7 mouse cellular contexts compared by ENCODE assay signal in genomic region chr14:27044221-27044966, GRCm38 (mm10). TPM values are rescaled to one million over a fixed set of nuclear protein-coding genes. Genes with fewer than 3 reads are reported as not detected.
DNase-seq lines count a peak whose midpoint lies in the region; ATAC-seq and TF ChIP-seq lines count a peak whose summit lies in the region.

No protein-coding gene starts in this region.

- WGBS in thymus, adult 2 months, result 11% methylated on average over 11 of the region's 11 CpGs
- 5% methylated on average over 11 of the region's 11 CpGs for WGBS in intestine, embryonic 16.5 days

- H3K9ac ChIP-seq in intestine, embryonic 16.5 days (ENCODE audit: low read depth, low read length), result no peak overlapping the region

- ATAC-seq in intestine, embryonic 16.5 days, result peak; percentile 67

- no peak for TF ChIP-seq POLR2A in thymus, adult 2 months (IDR thresholded peaks at IDR 0.05; ENCODE audit: control insufficient read depth, extremely low read depth, insufficient read depth, low read length, poor library complexity)

- H3K4me1 ChIP-seq in thymus, adult 2 months (replicated peaks; ENCODE audit: control insufficient read depth, insufficient read depth, low read length), result peaks cover 18% of the 10 kb centered on the region
- H3K4me1 ChIP-seq in intestine, embryonic 16.5 days (ENCODE audit: control insufficient read depth, insufficient read depth, low read length), result peaks cover 28% of the 10 kb centered on the region

- H3K4me3 ChIP-seq in thymus, adult 2 months (ENCODE audit: control insufficient read depth, insufficient read depth, low read length), result no peak overlapping the region
- no peak overlapping the region for H3K4me3 ChIP-seq in intestine, embryonic 16.5 days (ENCODE audit: low read length)

- H3K36me3 ChIP-seq in thymus, adult 2 months (ENCODE audit: control insufficient read depth, insufficient read depth, low read length), result no peaks in the 10 kb centered on the region
- H3K36me3 ChIP-seq in intestine, embryonic 16.5 days (ENCODE audit: control insufficient read depth, insufficient read depth, low read length), result no peaks in the 10 kb centered on the region

- DNase-seq in thymus, postnatal 4 days, result peak; percentile 23
- DNase-seq in thymus, adult 2 months, result no peak
- DNase-seq in gastrocnemius, postnatal 25 days, result peak; percentile 59
- DNase-seq in cerebellum, postnatal 10 days, result no peak
- no peak for DNase-seq in adrenal gland, postnatal 25 days
- DNase-seq in c-Kit-positive CD71-positive TER-119-positive erythroid progenitor cells, embryonic 14.5 days (ENCODE audit: low spot score), result no peak

- peak overlapping the region; percentile 26; the same call in 1 of the 2 replicates for H3K4me2 ChIP-seq in intestine, embryonic 16.5 days (ENCODE audit: low read depth, low read length)

- H3K27ac ChIP-seq in thymus, adult 2 months (ENCODE audit: control insufficient read depth, insufficient read depth, low read length), result no peak overlapping the region
- peak overlapping the region; percentile 57 for H3K27ac ChIP-seq in intestine, embryonic 16.5 days (ENCODE audit: low read length)

- peaks cover 8% of the 10 kb centered on the region; the same call in 1 of the 2 replicates for H3K27me3 ChIP-seq in thymus, adult 2 months (ENCODE audit: control insufficient read depth, insufficient read depth, low read length)
- no peaks in the 10 kb centered on the region for H3K27me3 ChIP-seq in intestine, embryonic 16.5 days (replicated peaks; ENCODE audit: control insufficient read depth, insufficient read depth, low read length)

- H3K9me3 ChIP-seq in intestine, embryonic 16.5 days (ENCODE audit: control insufficient read depth, low read length), result no peaks in the 10 kb centered on the region

- no peak for TF ChIP-seq CTCF in thymus, adult 2 months (IDR thresholded peaks at IDR 0.05; ENCODE audit: borderline replicate concordance, control insufficient read depth, extremely low read depth, insufficient read depth, low read length, poor library complexity)

RNA-seq across cellular contexts. Expression of gene Il17rd, which starts 5.7 kb away (rescaled TPM):
- polyA plus RNA-seq in thymus, adult 2 months (2012; rRNA removed), result 0.29 and 0.63 TPM in 2 replicates
- 1 to 10 TPM; 2.1 to 2.4 TPM for total RNA-seq in gastrocnemius, postnatal 25 days (2021)
- 1.4 and 1.5 TPM in 2 replicates for polyA plus RNA-seq in intestine, embryonic 16.5 days (2015; fragmentation: Nextera tagmentation; extraction: Ambion mirVana)
- 2.4 and 3.5 TPM in 2 replicates for total RNA-seq in adrenal gland, postnatal 25 days (2021)

RNA-seq across cellular contexts. Expression of gene Hesx1, which starts 50.2 kb away (rescaled TPM):
- not detected in 2 replicates for polyA plus RNA-seq in thymus, adult 2 months (2012; rRNA removed)
- not detected for total RNA-seq in gastrocnemius, postnatal 25 days (2021)
- polyA plus RNA-seq in intestine, embryonic 16.5 days (2015; fragmentation: Nextera tagmentation; extraction: Ambion mirVana), result 0.23 and 0.42 TPM in 2 replicates
- 0.70 TPM in 1 of 2 replicates, not detected in the other for total RNA-seq in adrenal gland, postnatal 25 days (2021)

Comparison
In these comparisons a context has a peak if more than half of its experiments do, and no peak if none do; other contexts are left out.
1. DNase-seq: peak in thymus, postnatal 4 days (single experiment) and gastrocnemius, postnatal 25 days (single experiment); none in thymus, adult 2 months (single experiment), cerebellum, postnatal 10 days (0 of 2), adrenal gland, postnatal 25 days (single experiment) and c-Kit-positive CD71-positive TER-119-positive erythroid progenitor cells, embryonic 14.5 days (single experiment).